Mouse (Mus musculus): ENCODE results near the gene Cdc42bpa.

Cdc42bpa gene

DNA sequence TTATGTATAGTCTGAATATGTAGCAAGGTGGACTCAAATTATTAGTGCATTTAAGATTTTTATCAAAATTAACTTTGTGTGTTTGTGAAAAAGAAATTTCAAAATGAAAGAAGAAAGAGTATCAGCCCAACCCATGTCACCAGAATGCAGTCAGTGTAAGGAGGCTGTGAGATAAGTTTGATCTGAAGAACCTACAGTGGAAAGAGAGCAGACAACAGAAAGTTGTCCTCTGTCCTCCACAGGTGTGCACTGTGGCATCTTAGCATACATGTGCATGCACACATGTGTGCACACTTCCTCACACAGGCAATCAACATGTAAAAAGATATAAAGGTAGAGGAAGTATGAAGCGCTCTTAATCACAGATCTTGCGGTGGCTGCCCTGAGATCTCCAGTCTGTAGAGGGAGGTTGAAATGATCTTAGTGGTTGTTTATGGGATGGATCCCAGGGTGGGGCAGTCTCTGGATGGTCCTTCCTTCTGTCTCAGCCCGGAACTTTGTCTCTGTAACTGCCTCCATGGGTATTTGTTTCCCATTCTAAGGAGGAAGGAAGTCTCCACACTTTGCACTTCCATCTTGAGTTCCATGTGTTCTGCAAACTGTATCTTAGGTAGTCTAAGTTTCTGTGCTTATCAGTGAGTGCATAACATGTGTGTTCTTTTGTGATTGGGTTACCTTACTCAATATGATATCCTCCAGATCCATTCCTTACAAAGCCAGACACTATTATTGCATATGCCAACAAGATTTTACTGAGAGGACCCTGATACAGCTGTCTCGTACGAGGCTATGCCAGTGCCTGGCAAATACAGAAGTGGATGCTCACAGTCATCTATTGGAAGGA is 71.7 kb downstream of the Cdc42bpa start:
- no peak for DNase-seq (ENCODE audit: low spot score in 2 of 2)

- DNase-seq (ENCODE audit: low spot score in 2 of 2): peak in 1 of 2 experiments; percentile 61
Measured at GRCm38 (mm10) chr1:180037461-180037860, 77.2 kb downstream of the Cdc42bpa start.

DNA sequence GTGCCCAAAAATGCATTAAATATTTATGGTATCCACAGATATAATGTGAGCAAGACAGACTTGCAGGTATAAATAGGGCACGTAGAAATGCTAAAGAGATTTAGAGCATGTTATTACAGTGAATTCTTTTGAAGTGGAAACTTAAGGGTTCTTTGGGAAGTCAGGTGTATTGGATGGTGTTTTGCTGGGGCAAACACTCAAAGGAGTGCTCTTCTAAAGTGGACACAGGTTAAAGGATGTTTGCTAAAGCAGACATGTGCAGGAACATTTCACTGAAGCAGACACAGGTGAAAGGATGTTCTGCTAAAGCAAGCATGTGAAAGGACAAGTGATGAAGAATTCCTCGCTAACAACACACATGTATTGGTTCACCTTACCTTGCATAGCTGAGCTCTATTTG is 83.9 kb downstream of the Cdc42bpa start:
- DNase-seq (ENCODE audit: low spot score in 2 of 2): no peak

GRCm38 (mm10) chr1:180045172-180045571 is 84.9 kb downstream of the Cdc42bpa start:
- no peak for DNase-seq (ENCODE audit: low spot score in 2 of 2)

GRCm38 (mm10) chr1:180089176-180089575 is 128.9 kb downstream of the Cdc42bpa start:
- no peak for DNase-seq (ENCODE audit: low spot score in 2 of 2)

- no peak for DNase-seq (ENCODE audit: low spot score in 2 of 2)
Measured at GRCm38 (mm10) chr1:180098426-180098825, 138.2 kb downstream of the Cdc42bpa start.

DNA sequence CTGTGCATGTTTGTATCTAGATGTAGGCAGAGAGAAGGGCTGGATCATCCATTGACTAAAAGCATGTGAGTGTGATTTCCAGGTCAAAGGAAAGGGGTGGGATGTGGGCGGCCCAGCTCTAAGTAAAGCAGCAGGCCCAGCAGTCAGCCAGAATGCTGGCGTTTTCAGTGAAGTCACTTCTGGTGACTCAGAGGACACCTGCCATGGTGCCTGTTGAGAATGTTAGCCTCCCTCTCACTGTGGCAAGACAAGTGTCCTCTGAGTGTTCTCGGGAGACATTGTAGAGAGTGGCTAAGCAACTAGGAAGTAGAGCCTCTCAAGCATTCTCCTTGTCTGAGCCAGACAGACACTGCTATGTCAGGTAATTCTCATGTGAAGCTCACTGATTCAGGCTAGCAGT is 144.3 kb downstream of the Cdc42bpa start:
- DNase-seq (ENCODE audit: low spot score in 2 of 2): peak in 1 of 2 experiments; percentile 42

GRCm38 (mm10) chr1:180109050-180109449 is 148.8 kb downstream of the Cdc42bpa start:
- no peak for DNase-seq (ENCODE audit: low spot score in 2 of 2)

- no peak for DNase-seq (ENCODE audit: low spot score in 2 of 2)
Measured at GRCm38 (mm10) chr1:180116525-180116924, 156.3 kb downstream of the Cdc42bpa start.

DNA sequence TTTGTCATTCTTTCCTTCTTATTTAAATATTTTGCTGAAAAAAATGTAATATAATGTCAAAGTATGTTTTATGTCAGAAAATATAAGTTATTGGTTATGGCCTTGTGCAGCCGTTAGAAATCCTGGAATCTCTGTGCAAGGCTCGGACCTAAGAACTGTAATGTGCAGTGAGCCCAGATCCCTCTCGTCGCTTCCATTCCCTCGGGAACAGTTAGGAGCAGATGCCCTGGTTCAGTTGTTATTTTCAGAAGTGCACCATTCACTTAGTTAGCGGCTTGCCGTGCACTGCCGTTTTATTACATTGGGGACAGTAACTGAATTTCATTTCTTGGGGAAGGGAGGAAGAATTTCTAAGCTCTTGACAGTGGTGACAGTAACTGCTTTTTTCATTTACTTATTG is 158.0 kb downstream of the Cdc42bpa start:
- no peak for DNase-seq (ENCODE audit: low spot score in 2 of 2)

DNA sequence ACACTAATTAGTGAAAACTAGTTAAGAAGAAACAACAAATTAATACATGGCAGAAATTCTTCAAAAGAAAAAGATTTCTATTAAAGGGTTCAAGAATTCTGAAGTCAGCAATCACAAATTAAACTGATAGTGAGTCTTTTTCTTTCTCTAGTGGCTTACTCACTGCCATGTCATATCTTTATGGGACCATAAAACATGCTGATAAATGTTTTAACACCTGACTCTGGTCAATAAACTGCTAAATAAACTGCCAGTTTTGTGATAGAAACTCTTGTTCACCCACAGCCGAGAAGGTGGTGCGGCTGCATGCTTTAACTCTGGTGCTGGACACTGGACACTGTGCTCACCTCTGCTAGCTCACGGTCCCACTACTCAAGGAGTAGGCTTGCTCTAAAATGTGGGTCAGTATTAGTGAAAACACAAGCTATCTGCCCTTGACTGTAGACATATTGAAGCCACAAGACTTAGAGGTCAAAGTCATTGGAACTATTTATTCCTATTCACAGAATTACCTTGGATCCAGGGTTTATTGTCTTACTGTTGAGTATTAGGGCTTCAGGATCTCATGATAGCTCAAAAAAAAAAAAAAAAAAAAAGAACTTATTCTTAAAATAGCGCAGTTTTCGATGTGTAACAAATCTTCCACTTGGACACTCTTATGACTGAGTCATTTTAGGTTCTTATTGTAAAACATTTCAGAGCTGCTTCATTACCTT is 168.0 kb downstream of the Cdc42bpa start:
- DNase-seq (ENCODE audit: low spot score in 2 of 2): no peak

- DNase-seq (ENCODE audit: low spot score in 2 of 2): no peak
Measured at GRCm38 (mm10) chr1:180131402-180131801, 171.1 kb downstream of the Cdc42bpa start.

DNA sequence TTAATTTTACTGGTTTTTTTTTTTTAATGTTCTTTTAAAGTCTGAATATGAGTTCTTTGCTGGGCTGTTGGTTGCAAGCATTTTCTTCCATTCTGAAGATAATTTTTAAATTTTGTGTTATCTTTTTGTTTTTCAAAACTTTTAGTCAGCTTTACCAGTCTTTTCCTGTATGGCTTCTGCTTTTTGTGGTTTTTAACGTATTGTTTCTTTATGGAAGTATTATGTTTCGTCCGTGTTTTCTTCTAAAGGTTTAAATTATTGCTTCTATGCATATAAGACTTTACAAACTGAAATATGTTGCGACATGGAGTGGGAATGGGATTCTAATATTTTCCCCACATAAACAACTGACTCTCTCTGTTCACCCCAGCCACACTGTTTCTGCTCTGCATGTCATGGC is 171.9 kb downstream of the Cdc42bpa start:
- DNase-seq (ENCODE audit: low spot score in 2 of 2): no peak

DNA sequence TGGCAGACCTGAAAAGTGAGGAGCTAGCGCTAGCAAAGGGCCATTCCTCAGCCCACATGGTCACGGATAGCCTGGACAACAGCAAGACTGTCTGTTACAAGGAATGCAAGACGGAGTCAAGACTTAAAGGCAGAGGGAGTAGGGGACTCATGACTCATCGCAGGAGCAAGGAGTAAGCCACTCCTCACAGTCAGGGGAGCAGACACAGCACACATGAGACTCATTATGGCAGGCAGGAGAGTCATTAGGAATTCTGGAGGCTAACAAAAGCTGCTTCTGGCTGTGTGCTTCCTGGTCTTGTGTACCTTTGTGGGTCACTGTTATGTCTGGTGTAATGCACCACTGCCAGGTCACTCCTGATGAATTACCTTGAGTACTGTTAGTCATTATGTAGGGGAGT is 178.9 kb downstream of the Cdc42bpa start:
- DNase-seq (ENCODE audit: low spot score in 2 of 2): no peak

DNA sequence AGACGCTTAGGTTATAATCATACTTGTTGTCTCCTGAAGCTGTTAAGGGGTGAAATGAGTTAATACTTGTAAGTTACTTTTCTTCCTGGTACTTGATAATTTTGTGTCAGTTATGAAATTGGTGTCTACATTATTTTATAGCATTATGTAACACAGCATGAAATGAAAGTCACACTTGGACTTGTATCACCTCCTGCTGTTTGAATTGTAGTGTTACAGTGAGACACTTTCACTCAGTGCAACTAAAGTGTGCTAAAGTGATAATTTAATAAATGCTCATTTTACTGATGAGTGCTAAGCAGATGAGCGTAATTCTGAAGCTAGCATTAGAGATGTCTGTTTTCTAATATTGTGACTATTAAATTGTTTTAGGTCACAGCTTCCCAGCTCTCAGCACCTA is 180.7 kb downstream of the Cdc42bpa start:
- no peak for DNase-seq (ENCODE audit: low spot score in 2 of 2)

GRCm38 (mm10) chr1:180148036-180148435 is 187.8 kb downstream of the Cdc42bpa start:
- DNase-seq (ENCODE audit: low spot score in 2 of 2): no peak

DNA sequence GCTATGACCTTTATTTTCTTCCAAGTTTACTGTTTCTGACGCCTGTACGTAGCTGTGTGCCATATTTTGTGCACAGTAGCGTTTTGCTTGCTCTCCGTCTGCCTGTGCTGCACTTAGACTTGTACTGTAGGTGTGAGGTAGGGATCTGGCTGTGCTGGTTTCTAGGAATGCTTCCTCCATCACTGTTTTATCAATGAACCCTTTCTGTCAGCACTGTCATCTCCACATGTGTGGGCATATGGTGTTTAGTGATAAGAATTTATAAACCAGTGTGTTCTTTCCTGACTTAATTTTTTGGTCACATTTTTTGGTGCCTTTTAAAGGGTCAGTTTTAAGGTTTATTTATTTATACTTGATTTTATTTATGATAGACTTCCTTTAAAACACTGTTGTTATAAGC is 188.3 kb downstream of the Cdc42bpa start:
- DNase-seq (ENCODE audit: low spot score in 2 of 2): no peak

GRCm38 (mm10) chr1:180151191-180151590 is 190.9 kb downstream of the Cdc42bpa start:
- no peak for DNase-seq (ENCODE audit: low spot score in 2 of 2)

DNA sequence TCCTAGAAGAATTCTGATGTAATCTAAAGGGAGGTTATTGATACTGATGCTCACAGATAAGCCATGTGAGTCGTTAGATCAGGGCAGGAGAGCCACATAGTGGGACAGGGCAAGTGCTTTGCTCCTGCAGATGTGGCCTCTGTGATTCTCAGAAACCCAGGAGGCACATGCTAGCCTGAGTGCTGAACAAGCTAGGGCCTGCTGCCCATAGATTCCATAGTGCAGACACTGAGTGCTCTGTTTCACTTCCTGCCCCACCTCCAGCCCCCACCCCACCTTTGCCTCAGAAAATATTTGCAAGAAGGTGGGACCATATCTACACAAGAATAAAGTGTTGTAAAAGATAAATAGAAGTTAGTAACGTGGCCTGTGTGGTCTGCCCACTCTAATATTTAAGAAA is 198.4 kb downstream of the Cdc42bpa start:
- no peak for DNase-seq (ENCODE audit: low spot score in 2 of 2)

- no peak for DNase-seq (ENCODE audit: low spot score in 2 of 2)
Measured at GRCm38 (mm10) chr1:180160545-180160944, 200.3 kb downstream of the Cdc42bpa start.

DNA sequence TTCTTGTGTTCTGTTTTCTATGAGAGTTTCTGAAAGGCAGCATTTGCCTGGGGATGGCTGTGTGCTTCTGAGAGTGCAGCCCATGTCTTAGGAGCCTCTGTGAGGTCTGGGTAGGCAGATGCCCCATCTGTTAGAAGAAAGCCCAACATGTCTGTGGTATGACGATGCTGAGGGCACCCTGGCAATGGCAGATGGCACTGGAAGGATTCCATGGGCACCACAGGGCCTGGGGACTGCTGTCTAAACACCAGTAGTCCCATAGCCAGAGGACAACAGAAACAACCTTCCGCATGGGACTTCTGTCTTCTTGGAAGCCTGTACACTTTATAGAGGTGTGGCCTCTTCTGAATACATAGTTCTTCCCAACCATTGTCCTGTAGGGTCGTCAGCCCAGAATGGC is 200.9 kb downstream of the Cdc42bpa start:
- no peak for DNase-seq (ENCODE audit: low spot score in 2 of 2)

- DNase-seq (ENCODE audit: low spot score in 2 of 2): no peak
Measured at GRCm38 (mm10) chr1:180161566-180162355, 201.5 kb downstream of the Cdc42bpa start.
